Mouse (Mus musculus) liver, adult 2 months (tissue): ENCODE data around the gene Kcne1l.

Source experiments
- CTCF ChIP-seq: fragments of 200-500 bp; IDR thresholded peaks from 2 replicates; pipeline ENCODE4 v1.5.1; 2011; ENCODE audit warnings: low read depth, low read length, control low read depth
- POLR2A ChIP-seq: fragments of 200-500 bp; IDR thresholded peaks from 2 replicates; pipeline ENCODE4 v1.6.1; 2011; ENCODE audit warnings: low read length, control low read depth; ENCODE audit not compliant: insufficient read depth; ENCODE audit errors: extremely low read depth

- TF ChIP-seq POLR2A: no peak
- no peak for TF ChIP-seq CTCF
Measured at GRCm38 (mm10) chrX:142303456-142303855, 2.6 kb downstream of the Kcne1l start.
